Mouse (Mus musculus) neutrophil, adult 65 days (primary cell): Measurements from ENCODE around the gene Slc44a1. TPM values are rescaled to one million over a fixed set of nuclear protein-coding genes. Genes with fewer than 3 reads are reported as not detected.

Source experiments
- total RNA-seq: library from RNA; stranded (reverse); gene quantifications from 2 replicates; pipeline ENCODE4 v1.2.4, GENCODE M21; 2023

The Slc44a1 gene
- 36.2 and 47.0 TPM in 2 replicates for total RNA-seq

GRCm38 (mm10) chr4:53440010-53440815 is at the start of gene Slc44a1:
Gene Slc44a1, plus strand, starts transcription at chr4:53440413.

GRCm38 (mm10) chr4:53631316-53632010 is 191.2 kb downstream of the Slc44a1 start, which contains the start of gene Fsd1l:
Gene Fsd1l, plus strand, starts transcription at chr4:53631471.

Other genes with a start within 250 kb of the Slc44a1 start
- gene Fsd1l, start 191.1 kb downstream of the Slc44a1 start, total RNA-seq = 1.8 TPM in 2 replicates